ENCODE assay signal across 8 mouse cellular contexts in the genomic region with DNA sequence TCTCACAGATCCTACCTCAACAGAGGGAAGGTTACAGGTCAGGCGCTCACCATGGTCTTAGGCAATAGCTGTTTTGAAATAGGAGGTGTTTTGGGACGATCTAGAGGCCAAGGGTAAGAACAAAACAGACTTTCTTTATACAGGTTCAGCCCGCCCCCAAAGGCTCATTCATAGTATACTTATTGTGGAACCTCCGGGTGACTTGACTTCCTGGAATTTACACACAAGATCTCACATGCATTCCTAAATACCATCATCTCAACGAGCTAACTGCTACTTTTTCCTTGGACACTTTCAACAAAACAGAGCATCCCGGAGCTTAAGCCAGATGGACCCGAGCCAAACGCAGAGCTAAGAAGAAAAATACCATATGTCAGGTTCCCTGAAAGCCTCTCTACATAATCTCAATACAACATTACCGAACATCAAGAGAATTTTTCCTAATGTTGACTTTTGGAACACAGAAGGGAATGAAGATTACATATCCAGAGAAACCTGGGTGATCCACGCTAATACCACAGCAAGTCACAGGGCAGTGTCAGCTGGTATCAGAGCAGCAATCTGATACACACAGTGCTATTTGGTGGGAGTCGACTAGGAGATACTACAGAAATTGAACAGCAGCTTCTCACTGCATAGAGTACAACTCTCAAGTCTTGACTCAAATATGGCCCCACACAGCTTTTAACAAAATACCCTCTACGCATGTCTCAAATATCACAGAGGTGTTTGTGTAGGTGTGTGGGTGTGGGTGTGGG. TPM values are rescaled to one million over a fixed set of nuclear protein-coding genes. Genes with fewer than 3 reads are reported as not detected.
DNase-seq lines count a peak whose midpoint lies in the region; ATAC-seq lines count a peak whose summit lies in the region.
"Had no signal": no experiment of that assay in that cellular context is flagged by ENCODE, and none has a peak within 500 bp of the region (broad histone marks: within the 10 kb centered on the region; RNA-seq: fewer than 3 reads in every experiment).

No protein-coding gene starts in this region.

- peak; percentile 14 for DNase-seq in layer of hippocampus, adult 11-12 months (ENCODE audit: low spot score)
- no peak for DNase-seq in layer of hippocampus, postnatal 36 days
- DNase-seq in cerebellum, adult 8-10 months: peak; percentile 39
- no peak for DNase-seq in thymus, postnatal 25 days
- no peak for DNase-seq in MN1 (ENCODE audit: low spot score)

- H3K27me3 ChIP-seq in forebrain, embryonic 16.5 days (replicated peaks; ENCODE audit: control insufficient read depth, insufficient read depth, low read length): no peaks in the 10 kb centered on the region
- H3K27me3 ChIP-seq in liver, embryonic 16.5 days (ENCODE audit: control insufficient read depth, insufficient read depth, low read depth, low read length): no peaks in the 10 kb centered on the region

- ATAC-seq in forebrain, embryonic 16.5 days: peak; percentile 70
- peak; percentile 81 for ATAC-seq in liver, embryonic 16.5 days (ENCODE audit: low read depth)

- H3K4me1 ChIP-seq in forebrain, embryonic 16.5 days (replicated peaks; ENCODE audit: control insufficient read depth, insufficient read depth, low read length): peaks cover 12% of the 10 kb centered on the region
- peaks cover 8% of the 10 kb centered on the region for H3K4me1 ChIP-seq in liver, embryonic 16.5 days (ENCODE audit: control insufficient read depth, low read depth, low read length)

- H3K9me3 ChIP-seq in forebrain, embryonic 16.5 days (ENCODE audit: control insufficient read depth, low read length): no peaks in the 10 kb centered on the region
- no peaks in the 10 kb centered on the region for H3K9me3 ChIP-seq in liver, embryonic 16.5 days (replicated peaks; ENCODE audit: control insufficient read depth, low read length)

- H3K4me2 ChIP-seq in forebrain, embryonic 16.5 days (ENCODE audit: low read length): no peak overlapping the region
- H3K4me2 ChIP-seq in liver, embryonic 16.5 days (ENCODE audit: low read depth, low read length): no peak overlapping the region

- no peak overlapping the region for H3K27ac ChIP-seq in forebrain, embryonic 16.5 days (ENCODE audit: low read length)
- peak overlapping the region; percentile 41; the same call in 1 of the 2 replicates for H3K27ac ChIP-seq in liver, embryonic 16.5 days (ENCODE audit: low read length)
- H3K27ac ChIP-seq: macrophage had no signal

- H3K4me3 ChIP-seq in forebrain, embryonic 16.5 days (replicated peaks; ENCODE audit: low read length): no peak overlapping the region
- no peak overlapping the region for H3K4me3 ChIP-seq in liver, embryonic 16.5 days (ENCODE audit: low read depth, low read length)

- WGBS in forebrain, embryonic 16.5 days: 60% methylated on average over 12 of the region's 12 CpGs
- WGBS in liver, embryonic 16.5 days (ENCODE audit: insufficient replicate concordance): 63% methylated on average over 12 of the region's 12 CpGs

- no peak overlapping the region for H3K9ac ChIP-seq in forebrain, embryonic 16.5 days (replicated peaks; ENCODE audit: low read depth, low read length)
- H3K9ac ChIP-seq in liver, embryonic 16.5 days (ENCODE audit: low read depth, low read length): no peak overlapping the region

- no peaks in the 10 kb centered on the region for H3K36me3 ChIP-seq in forebrain, embryonic 16.5 days (ENCODE audit: control insufficient read depth, insufficient read depth)
- peaks cover 4% of the 10 kb centered on the region for H3K36me3 ChIP-seq in liver, embryonic 16.5 days (ENCODE audit: control insufficient read depth, insufficient read depth)

RNA-seq across cellular contexts. Expression of a gene that starts 14.3 kb away (rescaled TPM):
- 10 to 100 TPM; 23.5 to 28.5 TPM for total RNA-seq in layer of hippocampus, postnatal 36 days (2021)
- 28.7 and 33.9 TPM in 2 replicates for polyA plus RNA-seq in forebrain, embryonic 16.5 days (2015; fragmentation: Nextera tagmentation; extraction: Ambion mirVana)
- 21.4 and 22.7 TPM in 2 replicates for polyA plus RNA-seq in liver, embryonic 16.5 days (2015; fragmentation: Nextera tagmentation; extraction: Ambion mirVana)

Comparison
In these comparisons a context has a peak if more than half of its experiments do, and no peak if none do; other contexts are left out.
1. DNase-seq: peak in layer of hippocampus, adult 11-12 months (single experiment) and cerebellum, adult 8-10 months (single experiment); none in layer of hippocampus, postnatal 36 days (0 of 2), thymus, postnatal 25 days (single experiment) and MN1 (single experiment).